Comparison of ENCODE assay signal across 13 mouse cellular contexts in the genomic region with DNA sequence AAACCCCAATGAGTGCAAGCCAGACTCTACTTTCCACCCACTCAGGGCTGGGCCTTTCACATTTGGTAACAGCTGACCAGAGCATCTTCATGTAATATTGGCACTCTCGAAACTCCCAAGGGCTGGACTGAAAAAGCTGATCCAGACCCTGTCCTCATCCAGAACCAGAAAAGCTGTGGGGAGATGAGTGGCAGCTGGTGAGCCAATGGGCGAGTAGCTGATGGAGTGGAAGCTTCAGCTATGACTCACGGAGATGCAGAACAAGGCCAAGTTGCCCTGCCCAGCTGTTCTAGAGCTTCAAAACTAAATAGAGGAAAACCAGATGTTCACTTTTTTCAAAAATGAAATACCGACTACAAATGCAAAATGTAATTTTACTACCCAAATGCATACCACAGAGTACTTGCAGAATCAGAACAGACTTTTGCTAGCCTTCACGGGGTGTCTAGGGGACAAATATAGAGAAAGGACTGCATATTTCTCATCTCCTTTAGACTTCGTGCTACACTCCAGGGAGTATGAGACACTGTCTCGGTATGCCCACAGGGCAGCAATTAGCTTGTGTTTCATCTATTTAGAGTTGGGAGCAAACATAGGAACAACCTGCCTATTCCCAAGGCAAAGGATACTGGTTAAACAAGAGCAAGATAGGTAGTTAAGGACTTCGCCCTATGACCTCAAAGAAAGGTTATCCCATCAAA. TPM values are rescaled to one million over a fixed set of nuclear protein-coding genes. Genes with fewer than 3 reads are reported as not detected.
DNase-seq lines count a peak whose midpoint lies in the region; ATAC-seq and TF ChIP-seq lines count a peak whose summit lies in the region.
"Had no signal": no experiment of that assay in that cellular context is flagged by ENCODE, and none has a peak within 500 bp of the region (broad histone marks: within the 10 kb centered on the region; RNA-seq: fewer than 3 reads in every experiment).

No protein-coding gene starts in this region.

- TF ChIP-seq POLR2A in embryonic fibroblast, embryonic 13.5 days (IDR thresholded peaks at IDR 0.05; ENCODE audit: low read depth, low read length): no peak

- ATAC-seq in liver, embryonic 12.5 days: no peak
- no peak for ATAC-seq in midbrain, embryonic 11.5 days (ENCODE audit: low FRiP score)
- ATAC-seq: midbrain, embryonic 13.5 days had no signal

- H3K27me3 ChIP-seq in liver, embryonic 12.5 days (replicated peaks): no peaks in the 10 kb centered on the region
- H3K27me3 ChIP-seq in midbrain, embryonic 11.5 days (ENCODE audit: control insufficient read depth, insufficient read depth, low read length): no peaks in the 10 kb centered on the region
- H3K27me3 ChIP-seq: midbrain, embryonic 13.5 days had no signal

- peak; percentile 23 for DNase-seq in ovary, postnatal 36 days (ENCODE audit: low spot score)
- no peak for DNase-seq in ovary, postnatal 14 days (ENCODE audit: low spot score)
- peak; percentile 30 to 56 for DNase-seq in kidney, postnatal 4 days
- DNase-seq in urinary bladder, postnatal 25 days (ENCODE audit: low spot score): peak; percentile 51
- no peak for DNase-seq in thymus, postnatal 0 days (ENCODE audit: low spot score)
- DNase-seq in midbrain, embryonic 11.5 days (ENCODE audit: low spot score, missing footprints): no peak
- DNase-seq: cerebellum, adult 11-12 months; thymus, postnatal 4 days had no signal

- 71% methylated on average over 8 of the region's 8 CpGs for WGBS in liver, embryonic 12.5 days (ENCODE audit: insufficient replicate concordance)
- WGBS in midbrain, embryonic 11.5 days: 83% methylated on average over 8 of the region's 8 CpGs

- H3K27ac ChIP-seq in embryonic fibroblast, embryonic 13.5 days (ENCODE audit: insufficient read depth, low read length): peak overlapping the region; percentile 100
- no peak overlapping the region for H3K27ac ChIP-seq in liver, embryonic 12.5 days
- H3K27ac ChIP-seq in midbrain, embryonic 11.5 days (ENCODE audit: low read depth, low read length): no peak overlapping the region
- H3K27ac ChIP-seq: forebrain, embryonic 10.5 days; hindbrain, embryonic 14.5 days; midbrain, embryonic 13.5 days had no signal

- no peak overlapping the region for H3K4me3 ChIP-seq in embryonic fibroblast, embryonic 13.5 days (ENCODE audit: insufficient read depth, low read length)
- H3K4me3 ChIP-seq in liver, embryonic 12.5 days: no peak overlapping the region
- H3K4me3 ChIP-seq in midbrain, embryonic 11.5 days (ENCODE audit: low read depth, low read length): no peak overlapping the region
- H3K4me3 ChIP-seq: forebrain, embryonic 10.5 days; midbrain, embryonic 13.5 days had no signal

- no peaks in the 10 kb centered on the region for H3K36me3 ChIP-seq in liver, embryonic 12.5 days
- no peaks in the 10 kb centered on the region for H3K36me3 ChIP-seq in midbrain, embryonic 11.5 days (ENCODE audit: control insufficient read depth, insufficient read depth, low read length)
- H3K36me3 ChIP-seq: forebrain, embryonic 10.5 days; midbrain, embryonic 13.5 days had no signal

- no peak for TF ChIP-seq CTCF in embryonic fibroblast, embryonic 13.5 days (IDR thresholded peaks at IDR 0.05; ENCODE audit: borderline replicate concordance, insufficient read depth, low read length)

- peaks cover 5% of the 10 kb centered on the region; the same call in 1 of the 2 replicates for H3K4me1 ChIP-seq in embryonic fibroblast, embryonic 13.5 days (ENCODE audit: control insufficient read depth, insufficient read depth, low read length)
- no peaks in the 10 kb centered on the region for H3K4me1 ChIP-seq in liver, embryonic 12.5 days
- H3K4me1 ChIP-seq in midbrain, embryonic 11.5 days (ENCODE audit: control insufficient read depth, insufficient read depth, low read length): no peaks in the 10 kb centered on the region
- H3K4me1 ChIP-seq: forebrain, embryonic 10.5 days; midbrain, embryonic 13.5 days had no signal

- H3K9me3 ChIP-seq in liver, embryonic 12.5 days (replicated peaks): no peaks in the 10 kb centered on the region
- no peaks in the 10 kb centered on the region for H3K9me3 ChIP-seq in midbrain, embryonic 11.5 days (ENCODE audit: control insufficient read depth, low read length)
- H3K9me3 ChIP-seq: forebrain, embryonic 10.5 days; midbrain, embryonic 13.5 days had no signal

- H3K9ac ChIP-seq in liver, embryonic 12.5 days: no peak overlapping the region
- H3K9ac ChIP-seq in midbrain, embryonic 11.5 days (ENCODE audit: low read length): no peak overlapping the region
- H3K9ac ChIP-seq: hindbrain, embryonic 14.5 days; midbrain, embryonic 13.5 days had no signal

- no peak overlapping the region for H3K4me2 ChIP-seq in liver, embryonic 12.5 days
- H3K4me2 ChIP-seq in midbrain, embryonic 11.5 days: no peak overlapping the region
- H3K4me2 ChIP-seq: hindbrain, embryonic 14.5 days; midbrain, embryonic 13.5 days had no signal

RNA-seq across cellular contexts. Expression of gene Ccdc80, which starts 22.7 kb away (rescaled TPM):
- 640 and 641 TPM in 2 replicates for polyA plus RNA-seq in embryonic fibroblast, embryonic 13.5 days (2011; ENCODE audit: insufficient read length, low read depth, missing spikeins)
- polyA plus RNA-seq in liver, embryonic 12.5 days (2016; fragmentation: Nextera tagmentation; extraction: Ambion mirVana): 10.9 and 12.2 TPM in 2 replicates
- polyA plus RNA-seq in thymus, postnatal 0 days (2015; fragmentation: Nextera tagmentation; extraction: Ambion mirVana): 19.3 and 22.5 TPM in 2 replicates
- 27.1 and 27.4 TPM in 2 replicates for polyA plus RNA-seq in midbrain, embryonic 11.5 days (2014; fragmentation: Nextera tagmentation; extraction: Ambion mirVana)

Comparison
In these comparisons a context has a peak if more than half of its experiments do, and no peak if none do; other contexts are left out.
1. DNase-seq: peak in ovary, postnatal 36 days (single experiment), kidney, postnatal 4 days (2 of 2) and urinary bladder, postnatal 25 days (single experiment); none in ovary, postnatal 14 days (single experiment), thymus, postnatal 0 days (single experiment) and midbrain, embryonic 11.5 days (single experiment).
2. RNA of gene Ccdc80, which starts 22.7 kb away (polyA plus RNA-seq): 640 to 641 TPM in embryonic fibroblast, embryonic 13.5 days; 27.1 to 27.4 TPM in midbrain, embryonic 11.5 days, 19.3 to 22.5 TPM in thymus, postnatal 0 days and 10.9 to 12.2 TPM in liver, embryonic 12.5 days; every median in the first group is over 10 times any median in the second.